Mouse (Mus musculus) cerebellum, adult 2 months (tissue): ENCODE results near the gene Erbb3.

Experiments
- CTCF ChIP-seq: fragments of 200-500 bp; IDR thresholded peaks from 2 replicates; pipeline ENCODE4 v1.5.1; 2011; ENCODE audit warnings: low read depth, mild to moderate bottlenecking, control low read depth, low read length, moderate library complexity, borderline replicate concordance; ENCODE audit not compliant: insufficient read depth
- POLR2A ChIP-seq: fragments of 200-500 bp; IDR thresholded peaks from 2 replicates; pipeline ENCODE4 v1.6.1; 2011; ENCODE audit warnings: low read length, control low read depth, borderline replicate concordance; ENCODE audit not compliant: insufficient read depth

DNA sequence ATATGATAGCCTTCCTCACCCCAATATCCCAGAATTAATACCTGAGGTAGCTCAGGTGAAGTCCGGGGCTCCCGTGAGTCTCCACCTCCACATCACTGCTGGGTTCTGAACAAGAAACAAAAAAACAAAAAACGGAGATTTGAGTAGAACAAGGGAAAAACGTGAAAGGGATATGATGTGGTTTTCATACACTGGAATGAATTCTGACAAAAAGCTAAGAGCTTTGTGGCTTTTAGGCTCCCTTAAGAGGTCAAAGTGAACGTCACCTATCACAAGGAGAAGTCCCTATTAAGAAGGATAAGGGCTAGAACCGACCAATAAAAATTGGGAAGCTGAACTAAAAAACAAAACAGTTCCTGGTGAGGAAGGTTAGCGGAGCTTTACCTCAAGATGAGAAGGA, 42.7 kb downstream of the Erbb3 start:
- TF ChIP-seq CTCF (no peak), POLR2A (no peak)
